Mouse (Mus musculus) lung, embryonic 15.5 days (tissue): ENCODE data around the gene Slk. TPM values are rescaled to one million over a fixed set of nuclear protein-coding genes. Genes with fewer than 3 reads are reported as not detected.

Experiments used
- ATAC-seq: fragments of 200-750 bp; cut with Nextera tagmentation; 2 replicates; pipeline ENCODE4 v1.8.0; 2017; ENCODE audit warnings: moderate number of reproducible peaks, borderline replicate concordance; ENCODE audit not compliant: low FRiP score, low TSS enrichment; ENCODE audit errors: extremely low read depth
- H3K27ac ChIP-seq: fragments of 300-500 bp; sonication (generic); 2 replicates; pipeline ENCODE4 v1.5.1; 2015; ENCODE audit warnings: moderate library complexity, mild to moderate bottlenecking, inconsistent platforms
- H3K27me3 ChIP-seq: fragments of 300-500 bp; sonication (generic); 2 replicates; pipeline ENCODE4 v1.6.1; 2015; ENCODE audit warnings: inconsistent platforms
- H3K36me3 ChIP-seq: fragments of 300-500 bp; sonication (generic); 2 replicates; pipeline ENCODE4 v1.6.1; 2015; ENCODE audit warnings: inconsistent platforms
- H3K4me1 ChIP-seq: fragments of 300-500 bp; sonication (generic); 2 replicates; pipeline ENCODE4 v1.6.1; 2015; ENCODE audit warnings: inconsistent platforms
- H3K4me2 ChIP-seq: fragments of 300-500 bp; sonication (generic); 2 replicates; pipeline ENCODE4 v1.6.1; 2015; ENCODE audit warnings: inconsistent platforms, mild to moderate bottlenecking, moderate library complexity
- H3K4me3 ChIP-seq: fragments of 300-500 bp; sonication (generic); 2 replicates; pipeline ENCODE4 v1.5.1; 2015; ENCODE audit warnings: mild to moderate bottlenecking, inconsistent platforms
- H3K9ac ChIP-seq: fragments of 300-500 bp; sonication (generic); 2 replicates; pipeline ENCODE4 v1.6.1; 2015; ENCODE audit warnings: inconsistent platforms
- H3K9me3 ChIP-seq: fragments of 300-500 bp; sonication (generic); 2 replicates; pipeline ENCODE4 v1.6.1; 2016; ENCODE audit warnings: inconsistent platforms
- WGBS: fragments of 180-500 bp; shearing (Covaris S2); methylation state at CpG from one replicate; pipeline ENCODE4 v1.1.7; 2015; 5-methylcytosine and 5-hydroxymethylcytosine counted together
- polyA plus RNA-seq: library from polyadenylated mRNA; unstranded; fragments of >200 nt; fragmentation: Nextera tagmentation; extraction: Ambion mirVana; gene quantifications from 2 replicates; pipeline ENCODE4 v1.2.1, GENCODE M21; 2015

The Slk gene
- polyA plus RNA-seq = 13.6 and 15.1 TPM in 2 replicates

GRCm38 (mm10) chr19:47579225-47579787, at the start of gene Slk:
Gene Slk (plus strand): TSS chr19:47579678.
- H3K4me2 ChIP-seq = peak within 1 kb of the TSS; percentile 74
- peak within 1 kb of the TSS; percentile 86 for H3K4me3 ChIP-seq
- H3K4me1 ChIP-seq = peaks cover 28% of the 10 kb centered on the region
- no peaks in the 10 kb centered on the region for H3K9me3 ChIP-seq
- no peaks in the 10 kb centered on the region for H3K36me3 ChIP-seq
- H3K9ac ChIP-seq = peak within 1 kb of the TSS; percentile 86
- WGBS = under 1% methylated on average over 72 of the region's 83 CpGs
- H3K27me3 ChIP-seq = no peaks in the 10 kb centered on the region
- peak within 1 kb of the TSS; percentile 97 for H3K27ac ChIP-seq
- peak; percentile 91 for ATAC-seq

- no peak for ATAC-seq
- Histone ChIP-seq H3K4me3 (no peak overlapping the region), H3K4me1 (peaks cover 10% of the 10 kb centered on the region), H3K9ac (no peak overlapping the region), H3K36me3 (peaks cover 28% of the 10 kb centered on the region), H3K27ac (no peak overlapping the region), H3K9me3 (no peaks in the 10 kb centered on the region), H3K4me2 (no peak overlapping the region), H3K27me3 (no peaks in the 10 kb centered on the region)
- WGBS = 82% methylated on average over 5 of the region's 5 CpGs
Measured at GRCm38 (mm10) chr19:47531309-47531708, 48.2 kb upstream of the Slk start.

GRCm38 (mm10) chr19:47532449-47532848, 47.0 kb upstream of the Slk start:
- Histone ChIP-seq H3K4me2 (no peak overlapping the region), H3K9me3 (no peaks in the 10 kb centered on the region), H3K4me1 (peaks cover 16% of the 10 kb centered on the region), H3K27ac (no peak overlapping the region), H3K9ac (no peak overlapping the region), H3K36me3 (peaks cover 24% of the 10 kb centered on the region), H3K4me3 (no peak overlapping the region), H3K27me3 (no peaks in the 10 kb centered on the region)
- 83% methylated on average over 3 of the region's 3 CpGs for WGBS
- no peak for ATAC-seq

- Histone ChIP-seq H3K36me3 (peaks cover 19% of the 10 kb centered on the region), H3K27me3 (no peaks in the 10 kb centered on the region), H3K9ac (no peak overlapping the region), H3K27ac (no peak overlapping the region), H3K4me1 (peaks cover 32% of the 10 kb centered on the region), H3K4me2 (no peak overlapping the region), H3K4me3 (no peak overlapping the region), H3K9me3 (no peaks in the 10 kb centered on the region)
- ATAC-seq = no peak
- WGBS = 58% methylated on average over 1 of the region's 1 CpGs
Measured at GRCm38 (mm10) chr19:47534131-47534530, 45.3 kb upstream of the Slk start.

- no peaks in the 10 kb centered on the region for H3K27me3 ChIP-seq
- peak overlapping the region; percentile 79 for H3K4me2 ChIP-seq
- H3K9ac ChIP-seq = peak overlapping the region; percentile 69
- H3K36me3 ChIP-seq = peaks cover 14% of the 10 kb centered on the region
- WGBS = 3% methylated on average over 39 of the region's 39 CpGs
- H3K4me3 ChIP-seq = peak overlapping the region; percentile 58
- H3K27ac ChIP-seq = peak overlapping the region; percentile 94
- H3K9me3 ChIP-seq = no peaks in the 10 kb centered on the region
- ATAC-seq = peak; percentile 96
- peaks cover 34% of the 10 kb centered on the region for H3K4me1 ChIP-seq
Measured at GRCm38 (mm10) chr19:47536521-47537299, 42.8 kb upstream of the Slk start.

GRCm38 (mm10) chr19:47537300-47537792, 42.1 kb upstream of the Slk start, which contains the start of gene Stn1:
Gene Stn1 (minus strand): TSS chr19:47537507.
- peak; percentile 48 for ATAC-seq
- peaks cover 34% of the 10 kb centered on the region for H3K4me1 ChIP-seq
- H3K4me2 ChIP-seq = peak within 1 kb of the TSS; percentile 79
- no peaks in the 10 kb centered on the region for H3K27me3 ChIP-seq
- peak within 1 kb of the TSS; percentile 58 for H3K4me3 ChIP-seq
- peak within 1 kb of the TSS; percentile 94 for H3K27ac ChIP-seq
- WGBS = 2% methylated on average over 10 of the region's 10 CpGs
- no peaks in the 10 kb centered on the region for H3K9me3 ChIP-seq
- H3K36me3 ChIP-seq = peaks cover 10% of the 10 kb centered on the region
- H3K9ac ChIP-seq = peak within 1 kb of the TSS; percentile 69

GRCm38 (mm10) chr19:47537879-47538278, 41.6 kb upstream of the Slk start:
- Histone ChIP-seq H3K36me3 (peaks cover 5% of the 10 kb centered on the region; the same call in 1 of the 2 replicates), H3K9me3 (no peaks in the 10 kb centered on the region), H3K4me1 (peaks cover 34% of the 10 kb centered on the region), H3K27me3 (no peaks in the 10 kb centered on the region), H3K9ac (peak overlapping the region; percentile 40; the same call in 1 of the 2 replicates), H3K27ac (peak overlapping the region; percentile 94), H3K4me2 (peak overlapping the region; percentile 79), H3K4me3 (0 out of 2 replicates have a peak overlapping the region, but pooled peaks have one; percentile 58)
- ATAC-seq = peak; percentile 9; the same call in 1 of the 2 replicates
- 45% methylated on average over 6 of the region's 6 CpGs for WGBS

- Histone ChIP-seq H3K4me2 (peak overlapping the region; percentile 79; the same call in 1 of the 2 replicates), H3K9me3 (no peaks in the 10 kb centered on the region), H3K27ac (peak overlapping the region; percentile 94), H3K36me3 (no peaks in the 10 kb centered on the region), H3K4me1 (peaks cover 34% of the 10 kb centered on the region), H3K9ac (no peak overlapping the region), H3K4me3 (no peak overlapping the region), H3K27me3 (no peaks in the 10 kb centered on the region)
- peak; percentile 29; the same call in 1 of the 2 replicates for ATAC-seq
- 10% methylated on average over 6 of the region's 6 CpGs for WGBS
Measured at GRCm38 (mm10) chr19:47538801-47539200, 40.7 kb upstream of the Slk start.

GRCm38 (mm10) chr19:47542441-47542840, 37.0 kb upstream of the Slk start:
- Histone ChIP-seq H3K9me3 (no peaks in the 10 kb centered on the region), H3K4me1 (peaks cover 18% of the 10 kb centered on the region), H3K36me3 (no peaks in the 10 kb centered on the region), H3K27me3 (no peaks in the 10 kb centered on the region), H3K4me2 (no peak overlapping the region), H3K27ac (no peak overlapping the region), H3K9ac (no peak overlapping the region), H3K4me3 (no peak overlapping the region)
- ATAC-seq = no peak
- 68% methylated on average over 7 of the region's 7 CpGs for WGBS

GRCm38 (mm10) chr19:47545055-47545454, 34.4 kb upstream of the Slk start:
- Histone ChIP-seq H3K4me1 (no peaks in the 10 kb centered on the region), H3K4me3 (no peak overlapping the region), H3K9ac (no peak overlapping the region), H3K36me3 (no peaks in the 10 kb centered on the region), H3K27ac (no peak overlapping the region), H3K9me3 (no peaks in the 10 kb centered on the region), H3K27me3 (no peaks in the 10 kb centered on the region), H3K4me2 (no peak overlapping the region)
- no peak for ATAC-seq
- WGBS = 61% methylated on average over 3 of the region's 3 CpGs

- Histone ChIP-seq H3K9me3 (no peaks in the 10 kb centered on the region), H3K27me3 (no peaks in the 10 kb centered on the region), H3K4me2 (no peak overlapping the region), H3K9ac (no peak overlapping the region), H3K4me1 (no peaks in the 10 kb centered on the region), H3K36me3 (no peaks in the 10 kb centered on the region), H3K27ac (no peak overlapping the region), H3K4me3 (no peak overlapping the region)
- no peak for ATAC-seq
Measured at GRCm38 (mm10) chr19:47545528-47545927, 34.0 kb upstream of the Slk start.
